Mouse (Mus musculus) midbrain, postnatal 0 days (tissue): ENCODE measurements around the gene Fancl. TPM values are rescaled to one million over a fixed set of nuclear protein-coding genes. Genes with fewer than 3 reads are reported as not detected.

Experiments used
- ATAC-seq: fragments of 200-750 bp; cut with Nextera tagmentation; 2 replicates; pipeline ENCODE4 v1.8.0; 2017; ENCODE audit warnings: moderate number of reproducible peaks, mild to moderate bottlenecking, moderate TSS enrichment, moderate library complexity; ENCODE audit not compliant: low FRiP score
- DNase-seq: peaks from one replicate; pipeline ENCODE4 v3.0.0-alpha.2; 2015; ENCODE audit warnings: low spot score
- H3K27ac ChIP-seq: fragments of 300-500 bp; sonication (generic); 2 replicates; pipeline ENCODE4 v1.5.1; 2014; ENCODE audit warnings: low read depth, mild to moderate bottlenecking, low read length, mixed read lengths
- H3K27me3 ChIP-seq: fragments of 300-500 bp; sonication (generic); 2 replicates; pipeline ENCODE4 v1.6.1; 2014; ENCODE audit warnings: low read length, control low read depth, mixed read lengths; ENCODE audit not compliant: insufficient read depth
- H3K36me3 ChIP-seq: fragments of 300-500 bp; sonication (generic); 2 replicates; pipeline ENCODE4 v1.6.1; 2014; ENCODE audit warnings: low read length, control low read depth, mixed read lengths; ENCODE audit not compliant: insufficient read depth
- H3K4me1 ChIP-seq: fragments of 300-500 bp; sonication (generic); 2 replicates; pipeline ENCODE4 v1.6.1; 2014; ENCODE audit warnings: mild to moderate bottlenecking, control low read depth, antibody characterized with exemption, low read length, mixed read lengths; ENCODE audit not compliant: insufficient read depth
- H3K4me2 ChIP-seq: fragments of 300-500 bp; sonication (generic); 2 replicates; pipeline ENCODE4 v1.6.1; 2014; ENCODE audit warnings: low read depth, mild to moderate bottlenecking, low read length, mixed read lengths; ENCODE audit not compliant: poor library complexity, severe bottlenecking
- H3K4me3 ChIP-seq: fragments of 300-500 bp; sonication (generic); 2 replicates; pipeline ENCODE4 v1.5.1; 2014; ENCODE audit warnings: low read depth, mild to moderate bottlenecking, low read length, moderate library complexity
- H3K9ac ChIP-seq: fragments of 300-500 bp; sonication (generic); replicated peaks from 2 replicates; pipeline ENCODE4 v1.6.1; 2014; ENCODE audit warnings: mild to moderate bottlenecking, low read length, moderate library complexity, mixed read lengths; ENCODE audit not compliant: poor library complexity, severe bottlenecking
- H3K9me3 ChIP-seq: fragments of 300-500 bp; sonication (generic); 2 replicates; pipeline ENCODE4 v1.6.1; 2016; ENCODE audit warnings: low read length, control low read depth
- CTCF ChIP-seq: IDR thresholded peaks from 2 replicates; pipeline ENCODE4 v1.5.1; 2016; ENCODE audit warnings: antibody characterized with exemption, mild to moderate bottlenecking
- WGBS: fragments of 180-500 bp; shearing (Covaris S2); extraction: QIAGEN DNeasy Blood & Tissue Kit; methylation state at CpG from one replicate; pipeline ENCODE4 v1.1.7; 2014; 5-methylcytosine and 5-hydroxymethylcytosine counted together
- polyA plus RNA-seq: library from polyadenylated mRNA; unstranded; fragments of >200 nt; fragmentation: Nextera tagmentation; extraction: Ambion mirVana; gene quantifications from 2 replicates; pipeline ENCODE4 v1.2.1, GENCODE M21; 2015
- total RNA-seq: library from RNA; depleted of rRNA; stranded (reverse); fragments of >200 nt; gene quantifications from 2 replicates; pipeline ENCODE4 v1.2.3, GENCODE M21; 2014

The Fancl gene
- total and polyA plus RNA-seq, 2 experiments from 2014 or later: 12.7 to 15.9 TPM

DNA sequence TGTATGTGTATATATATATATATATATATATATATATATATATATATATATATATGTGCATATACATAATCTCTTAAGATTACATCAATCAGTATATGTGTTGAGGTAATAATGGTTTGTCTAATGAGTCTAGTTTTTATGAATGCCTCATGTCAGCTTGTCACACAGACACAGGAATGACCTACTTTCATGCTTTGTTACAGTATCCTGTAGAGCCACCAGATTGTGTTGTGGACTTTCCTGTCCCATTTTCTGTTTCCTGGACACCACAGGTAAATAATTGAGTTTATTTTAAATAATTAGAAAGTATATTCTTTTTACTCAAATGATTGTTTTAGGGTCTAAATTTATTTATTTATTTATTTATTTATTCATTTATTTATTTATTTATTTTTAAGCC is 48.3 kb downstream of the Fancl start:
- Histone ChIP-seq H3K27ac (no peak overlapping the region), H3K4me3 (no peak overlapping the region), H3K4me1 (no peaks in the 10 kb centered on the region), H3K9me3 (no peaks in the 10 kb centered on the region), H3K36me3 (no peaks in the 10 kb centered on the region), H3K4me2 (no peak overlapping the region), H3K27me3 (no peaks in the 10 kb centered on the region), H3K9ac (no peak overlapping the region)
- no peak for DNase-seq
- no peak for TF ChIP-seq CTCF
- no peak for ATAC-seq

DNA sequence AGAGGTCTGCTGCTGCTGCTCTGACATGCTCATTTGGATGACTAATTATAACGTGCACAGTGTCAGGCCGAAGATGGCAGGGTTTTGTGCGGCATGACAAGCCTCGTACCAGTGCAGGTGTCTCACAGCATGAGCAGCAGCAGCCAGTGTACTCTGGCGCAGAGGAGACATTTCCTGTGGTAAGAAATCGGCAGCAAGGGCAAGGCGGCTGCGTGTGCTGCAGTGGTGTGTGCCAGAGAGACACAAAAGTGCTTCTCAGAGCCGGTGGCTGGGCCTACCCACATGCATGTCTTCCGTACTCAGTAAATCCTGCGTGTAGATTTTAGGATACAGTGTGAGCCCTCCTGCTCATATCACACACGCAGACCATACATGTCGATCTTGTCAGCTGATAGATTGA is 51.9 kb downstream of the Fancl start:
- DNase-seq: peak; percentile 60
- Histone ChIP-seq H3K4me3 (no peak overlapping the region), H3K4me1 (no peaks in the 10 kb centered on the region), H3K9ac (no peak overlapping the region), H3K27ac (peak overlapping the region; percentile 1; the same call in 1 of the 2 replicates), H3K36me3 (no peaks in the 10 kb centered on the region), H3K27me3 (no peaks in the 10 kb centered on the region), H3K9me3 (no peaks in the 10 kb centered on the region), H3K4me2 (no peak overlapping the region)
- no peak for TF ChIP-seq CTCF
- ATAC-seq: peak; percentile 49; the same call in 1 of the 2 replicates
- WGBS: 60% methylated on average over 13 of the region's 13 CpGs

DNA sequence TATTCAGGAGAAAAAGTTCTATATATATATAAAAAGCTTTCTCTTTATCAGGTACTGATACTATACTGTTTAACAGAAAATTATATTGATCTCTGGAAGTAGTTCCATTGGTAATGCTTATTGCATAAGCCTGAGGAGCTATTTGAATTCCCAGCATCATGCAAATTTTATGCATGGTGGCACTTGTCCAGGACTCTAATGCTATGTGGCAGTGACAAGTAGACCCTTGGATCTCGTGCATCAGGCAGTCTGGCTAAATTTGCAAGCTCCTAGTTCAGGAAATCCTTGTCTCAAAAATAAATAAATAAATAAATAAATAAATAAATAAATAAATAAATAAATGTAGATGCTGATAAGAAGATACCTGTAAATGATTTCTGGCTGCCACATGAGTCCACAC is 55.2 kb downstream of the Fancl start:
- DNase-seq (no peak), ATAC-seq (no peak)
- H3K9me3 ChIP-seq: no peaks in the 10 kb centered on the region
- no peaks in the 10 kb centered on the region for H3K27me3 ChIP-seq
- no peak overlapping the region for H3K27ac ChIP-seq
- TF ChIP-seq CTCF: no peak
- H3K9ac ChIP-seq: no peak overlapping the region
- H3K4me2 ChIP-seq: no peak overlapping the region
- no peak overlapping the region for H3K4me3 ChIP-seq
- WGBS: 46% methylated on average over 1 of the region's 1 CpGs
- H3K36me3 ChIP-seq: no peaks in the 10 kb centered on the region
- H3K4me1 ChIP-seq: no peaks in the 10 kb centered on the region

DNA sequence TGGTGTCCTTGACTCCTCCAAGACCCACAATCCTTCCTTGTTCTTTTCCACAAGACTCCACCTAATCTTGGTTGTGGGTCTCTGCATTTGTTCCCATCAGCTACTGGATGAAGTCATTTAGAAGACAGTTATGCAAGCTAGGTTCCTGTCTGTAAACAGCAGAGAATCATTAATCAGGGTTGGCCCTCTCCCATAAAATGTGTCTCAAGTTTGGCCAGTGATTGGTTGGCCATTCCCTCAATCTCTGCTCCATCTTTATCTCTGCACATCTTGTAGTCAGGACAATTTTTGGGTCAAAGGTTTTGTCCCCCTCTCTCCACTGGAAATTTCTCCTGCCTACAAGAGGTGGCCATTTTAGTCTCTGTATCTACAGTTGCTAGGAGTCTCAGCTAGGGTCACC is 58.4 kb downstream of the Fancl start:
- no peaks in the 10 kb centered on the region for H3K4me1 ChIP-seq
- no peak for ATAC-seq
- no peaks in the 10 kb centered on the region for H3K9me3 ChIP-seq
- no peak overlapping the region for H3K9ac ChIP-seq
- no peak overlapping the region for H3K4me3 ChIP-seq
- no peak for DNase-seq
- no peaks in the 10 kb centered on the region for H3K27me3 ChIP-seq
- no peak for TF ChIP-seq CTCF
- no peaks in the 10 kb centered on the region for H3K36me3 ChIP-seq
- no peak overlapping the region for H3K27ac ChIP-seq
- H3K4me2 ChIP-seq: no peak overlapping the region

DNA sequence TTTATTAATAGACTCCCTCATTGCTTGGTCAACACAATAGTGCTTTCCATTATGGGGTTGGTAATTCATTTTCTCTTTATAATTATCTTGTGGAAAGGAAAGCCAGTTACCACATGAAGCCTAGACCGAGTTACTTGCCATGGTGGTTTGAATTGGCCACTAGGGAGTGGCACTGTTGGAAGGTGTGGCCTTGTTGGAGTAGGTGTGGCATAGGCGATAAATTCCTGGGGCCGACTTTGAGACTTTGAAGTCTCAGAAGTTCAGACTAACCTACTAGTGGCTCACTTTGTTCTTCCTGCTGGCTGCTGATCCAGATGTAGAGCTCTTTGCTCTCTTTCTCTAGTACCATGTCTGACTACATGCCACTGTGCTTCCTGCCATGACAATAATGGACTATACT is 63.9 kb downstream of the Fancl start:
- H3K4me2 ChIP-seq: no peak overlapping the region
- 93% methylated on average over 3 of the region's 3 CpGs for WGBS
- no peaks in the 10 kb centered on the region for H3K9me3 ChIP-seq
- ATAC-seq (no peak), DNase-seq (no peak)
- H3K4me1 ChIP-seq: no peaks in the 10 kb centered on the region
- H3K4me3 ChIP-seq: no peak overlapping the region
- H3K36me3 ChIP-seq: no peaks in the 10 kb centered on the region
- TF ChIP-seq CTCF: no peak
- no peak overlapping the region for H3K9ac ChIP-seq
- no peaks in the 10 kb centered on the region for H3K27me3 ChIP-seq
- H3K27ac ChIP-seq: no peak overlapping the region

- no peaks in the 10 kb centered on the region for H3K27me3 ChIP-seq
- WGBS: 91% methylated on average over 1 of the region's 1 CpGs
- ATAC-seq: no peak
- no peaks in the 10 kb centered on the region for H3K9me3 ChIP-seq
- H3K27ac ChIP-seq: no peak overlapping the region
- no peak overlapping the region for H3K4me2 ChIP-seq
- H3K36me3 ChIP-seq: no peaks in the 10 kb centered on the region
- DNase-seq: no peak
- no peak for TF ChIP-seq CTCF
- no peak overlapping the region for H3K4me3 ChIP-seq
- no peaks in the 10 kb centered on the region for H3K4me1 ChIP-seq
- no peak overlapping the region for H3K9ac ChIP-seq
Measured at GRCm38 (mm10) chr11:26450636-26451035, 64.7 kb downstream of the Fancl start.
